Mouse (Mus musculus): ENCODE results near the gene Gm36210. TPM values are rescaled to one million over a fixed set of nuclear protein-coding genes. Genes with fewer than 3 reads are reported as not detected.

The Gm36210 gene
- total RNA-seq, 2 experiments from 2014 or later = 0.32 TPM; not detected in 1

DNA sequence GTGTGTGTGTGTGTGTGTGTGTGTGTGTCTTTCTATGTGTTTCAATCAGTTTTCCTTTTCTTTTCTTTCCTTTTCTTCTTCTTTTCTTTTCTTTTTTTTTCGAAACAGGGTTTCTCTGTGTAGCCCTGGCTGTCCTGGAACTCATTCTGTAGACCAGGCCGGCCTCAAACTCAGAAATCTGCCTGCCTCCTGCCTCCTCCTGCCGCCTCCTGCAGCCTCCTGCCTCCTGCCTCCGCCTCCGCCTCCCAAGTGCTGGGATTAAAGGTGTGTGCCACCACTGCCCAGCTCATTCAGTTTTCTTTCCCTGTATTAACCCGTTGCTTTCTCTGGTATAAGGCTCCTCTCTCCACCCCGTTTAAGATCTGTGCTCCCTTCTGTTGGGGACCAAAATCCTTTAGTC, 49.0 kb downstream of the Gm36210 start:
- intact Hi-C loops (cut with DNase I) = no loop called here
- no peak for DNase-seq (ENCODE audit: low spot score in 2 of 2)

DNA sequence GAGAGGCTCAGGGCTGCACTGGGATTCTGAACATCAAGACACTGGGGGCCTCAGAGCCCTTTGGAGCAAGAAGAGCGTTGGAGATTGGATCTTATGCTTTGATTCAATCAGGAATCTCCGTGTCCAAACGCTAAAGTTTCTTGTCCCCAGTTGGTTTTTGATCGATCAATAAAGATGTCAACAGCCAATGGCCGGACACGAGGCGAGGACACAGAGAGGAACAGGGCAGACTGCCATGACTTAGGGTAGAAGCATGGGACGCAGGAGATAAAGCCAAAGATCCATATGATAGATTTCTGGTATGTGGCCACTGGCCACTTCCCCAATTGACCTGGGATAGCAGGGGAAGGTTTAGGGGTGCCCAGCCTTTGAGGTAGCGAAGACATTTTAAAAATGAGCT, 49.8 kb downstream of the Gm36210 start:
- DNase-seq (ENCODE audit: low spot score in 2 of 2) = no peak

DNA sequence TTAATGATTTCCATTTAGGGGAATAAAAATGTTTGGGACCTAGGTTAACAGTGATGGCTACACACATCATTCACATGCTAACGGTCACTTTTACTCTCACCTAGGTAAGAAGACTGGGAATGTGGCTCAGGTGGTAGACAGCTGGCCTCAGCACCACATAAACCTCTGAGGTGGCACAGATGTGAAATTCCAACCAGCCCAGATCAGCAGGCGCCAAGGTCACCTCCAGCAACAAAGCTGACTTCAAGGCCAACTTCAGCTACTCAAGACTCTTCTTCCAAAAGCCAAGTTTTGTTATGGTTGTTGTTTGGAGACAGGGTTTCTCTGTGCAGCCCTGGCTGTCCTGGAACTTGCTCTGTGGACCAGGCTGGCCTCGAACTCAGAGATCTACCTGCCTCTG, 52.7 kb downstream of the Gm36210 start:
- intact Hi-C loops (cut with DNase I) = no loop called here
- DNase-seq (ENCODE audit: low spot score in 2 of 2) = no peak

More for the DNA sequence above, 49.8 kb downstream of the Gm36210 start:
- intact Hi-C loops (cut with DNase I) = no loop called here

DNA sequence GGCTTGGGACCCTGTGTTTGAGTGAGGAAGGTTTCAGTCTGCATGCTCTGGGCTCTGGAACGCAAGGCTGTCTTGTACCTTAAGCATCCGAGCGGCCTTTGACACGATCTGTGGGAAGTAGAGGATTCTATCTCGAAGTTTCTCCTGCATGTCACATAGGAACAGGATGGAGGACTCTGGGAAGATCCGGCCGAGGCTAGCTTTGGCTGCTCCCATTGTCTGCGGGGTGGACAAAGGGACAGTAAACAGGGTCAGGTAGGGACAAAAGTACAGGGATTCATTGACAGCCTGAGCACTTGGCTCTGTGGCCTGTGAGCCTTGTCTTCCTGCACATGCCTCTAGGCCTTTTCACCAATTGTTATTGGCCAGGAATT, 55.0 kb downstream of the Gm36210 start:
- intact Hi-C loops (cut with DNase I) = no loop called here

DNA sequence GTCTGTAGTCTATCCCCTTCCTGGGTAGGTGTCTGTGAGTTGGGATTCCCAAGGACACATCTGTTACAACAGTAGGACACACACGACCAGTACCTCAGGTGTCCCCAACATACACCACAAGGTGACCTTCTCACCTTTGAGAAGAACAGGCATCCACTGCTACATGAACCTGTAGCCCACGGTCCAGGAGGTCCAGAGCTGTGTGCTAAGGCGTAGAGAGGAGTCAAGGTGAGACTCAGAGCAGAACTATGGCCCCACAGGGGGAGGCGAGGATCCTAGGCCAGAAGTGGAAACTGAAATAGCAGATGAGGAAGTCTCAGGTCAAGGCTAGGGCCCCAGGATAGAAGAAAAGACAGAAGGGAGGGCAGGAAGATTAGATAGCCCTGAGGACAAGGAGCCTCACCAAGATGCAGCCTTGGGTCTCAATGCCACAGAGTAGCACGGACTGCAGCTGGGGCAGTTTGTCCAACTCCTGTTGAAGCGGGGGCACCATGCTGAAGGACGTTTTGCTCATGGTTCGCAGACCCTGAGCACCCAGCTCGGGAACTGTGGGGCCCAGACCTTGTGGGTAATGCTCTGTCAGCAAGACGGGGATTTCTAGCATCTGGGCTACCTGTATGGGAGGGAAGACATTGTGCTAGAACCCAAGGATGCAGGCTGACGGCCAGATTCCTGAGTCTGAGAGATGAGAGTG, 55.5 kb downstream of the Gm36210 start:
- intact Hi-C loops (cut with DNase I) = no loop called here
- DNase-seq (ENCODE audit: low spot score in 2 of 2) = no peak

More for the DNA sequence above, 55.0 kb downstream of the Gm36210 start:
- DNase-seq (ENCODE audit: low spot score in 2 of 2) = no peak

DNA sequence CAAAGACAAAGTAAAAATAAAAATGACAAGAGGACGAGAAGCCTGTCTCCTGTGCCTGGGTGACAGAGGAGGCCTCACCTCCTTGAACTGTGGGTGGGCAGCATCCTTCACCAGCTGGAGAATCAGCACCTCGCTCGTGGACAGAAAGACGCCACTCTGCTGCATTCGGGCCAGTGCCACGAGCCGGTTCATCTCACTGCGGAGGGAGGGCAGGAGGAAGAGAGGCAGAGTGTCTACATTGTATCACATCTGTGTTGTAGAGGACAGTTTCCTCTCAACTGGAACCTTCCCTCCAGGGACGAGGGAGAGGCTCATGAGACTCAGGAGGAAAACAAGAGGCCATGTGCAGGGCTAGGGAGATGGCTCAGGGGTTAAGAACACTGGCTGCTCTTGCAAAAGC, 56.9 kb downstream of the Gm36210 start:
- no peak for DNase-seq (ENCODE audit: low spot score in 2 of 2)
- intact Hi-C loops (cut with DNase I) = no loop called here

Other genes starting within 250 kb of the Gm36210 start
- 100 to 1,000 TPM; 138 to 145 TPM for gene Ppp6r1, start 247.5 kb downstream of the Gm36210 start, total RNA-seq (2021)
- gene Hspbp1, start 221.4 kb downstream of the Gm36210 start, total RNA-seq (2021) = 100 to 1,000 TPM; 100 to 106 TPM
- gene Brsk1, start 215.9 kb downstream of the Gm36210 start, total RNA-seq (2021) = 100 to 1,000 TPM; 398 to 475 TPM
- not detected for gene Tmem150b, start 181.3 kb downstream of the Gm36210 start, total RNA-seq (2021)
- gene Kmt5c, start 166.4 kb downstream of the Gm36210 start, total RNA-seq (2021) = 10 to 100 TPM; 18.9 to 35.8 TPM
- gene Cox6b2, start 153.4 kb downstream of the Gm36210 start, total RNA-seq (2021) = 1 to 10 TPM; 4.8 to 5.5 TPM
- not detected for gene Fam71e2, start 135.2 kb downstream of the Gm36210 start, total RNA-seq (2021)
- under 1 TPM; 0.43 to 0.59 TPM for gene Il11, start 123.7 kb downstream of the Gm36210 start, total RNA-seq (2021)
- gene Tmem190, start 123.6 kb downstream of the Gm36210 start, total RNA-seq (2021) = not detected
- gene Tmem238, start 116.9 kb downstream of the Gm36210 start, total RNA-seq (2021) = 1 to 10 TPM; 2.7 to 3.7 TPM
- gene Rpl28, start 113.6 kb downstream of the Gm36210 start, total RNA-seq (2021) = 100 to 1,000 TPM; 416 to 455 TPM
- gene Ube2s, start 93.9 kb downstream of the Gm36210 start, total RNA-seq (2021) = 100 to 1,000 TPM in 1 of 2 experiments, 10 to 100 TPM in 1; 98.6 to 117 TPM
- gene Shisa7, start 61.8 kb downstream of the Gm36210 start, total RNA-seq (2021) = 100 to 1,000 TPM in 1 of 2 experiments, 10 to 100 TPM in 1; 95.1 to 151 TPM
- 1 to 10 TPM; 6.0 to 8.6 TPM for gene Isoc2b, start 36.3 kb downstream of the Gm36210 start, total RNA-seq (2021)
- gene Isoc2a, start 29.4 kb downstream of the Gm36210 start, total RNA-seq (2021) = 10 to 100 TPM; 10.3 to 13.5 TPM
- 10 to 100 TPM; 14.0 to 17.0 TPM for gene Zfp628, start 8.7 kb upstream of the Gm36210 start, total RNA-seq (2021)
- 100 to 1,000 TPM; 103 to 106 TPM for gene Nat14, start 15.5 kb upstream of the Gm36210 start, total RNA-seq (2021)
- 1 to 10 TPM in 1 of 2 experiments, under 1 TPM in 1; 0.84 to 3.6 TPM for gene Ssc5d, start 19.3 kb upstream of the Gm36210 start, total RNA-seq (2021)
- under 1 TPM in 1 of 2 experiments, not detected in 1; 0.15 TPM for gene Sbk2, start 57.9 kb upstream of the Gm36210 start, total RNA-seq (2021)
- under 1 TPM; 0.44 to 0.86 TPM for gene Sbk3, start 64.7 kb upstream of the Gm36210 start, total RNA-seq (2021)
- gene Zfp579, start 89.6 kb upstream of the Gm36210 start, total RNA-seq (2021) = 10 to 100 TPM; 30.9 to 31.3 TPM
- 1 to 10 TPM; 6.7 to 7.0 TPM for gene Zfp524, start 107.9 kb upstream of the Gm36210 start, total RNA-seq (2021)
- gene Fiz1, start 108.2 kb upstream of the Gm36210 start, total RNA-seq (2021) = 10 to 100 TPM; 22.2 to 32.9 TPM
- gene Gm44973, start 109.0 kb upstream of the Gm36210 start, total RNA-seq (2021) = not detected
- 10 to 100 TPM; 32.7 to 42.3 TPM for gene Zfp865, start 113.9 kb upstream of the Gm36210 start, total RNA-seq (2021)
- 10 to 100 TPM; 60.6 to 60.9 TPM for gene Ccdc106, start 114.0 kb upstream of the Gm36210 start, total RNA-seq (2021)
- gene 4632433K11Rik, start 127.6 kb upstream of the Gm36210 start, total RNA-seq (2021) = 1 to 10 TPM in 1 of 2 experiments, not detected in 1; 1.1 TPM
- gene Zfp784, start 131.9 kb upstream of the Gm36210 start, total RNA-seq (2021) = 1 to 10 TPM; 5.3 to 5.7 TPM
- 10 to 100 TPM; 27.4 to 35.7 TPM for gene Zfp580, start 145.0 kb upstream of the Gm36210 start, total RNA-seq (2021)
- 100 to 1,000 TPM; 162 to 183 TPM for gene U2af2, start 155.6 kb upstream of the Gm36210 start, total RNA-seq (2021)
- gene Epn1, start 173.7 kb upstream of the Gm36210 start, total RNA-seq (2021) = 100 to 1,000 TPM; 435 to 530 TPM
- not detected for gene Rfpl4, start 210.4 kb upstream of the Gm36210 start, total RNA-seq (2021)
- under 1 TPM; 0.32 to 0.68 TPM for gene Rasl2-9, start 219.4 kb upstream of the Gm36210 start, total RNA-seq (2021)
- gene Vmn1r55, start 243.2 kb upstream of the Gm36210 start, total RNA-seq (2021) = not detected